Mouse (Mus musculus) brown adipose tissue, adult 24 weeks (tissue): ENCODE results near the gene Dnah5. TPM values are rescaled to one million over a fixed set of nuclear protein-coding genes. Genes with fewer than 3 reads are reported as not detected.

Source experiments
- H3K27ac ChIP-seq: fragments of 200-500 bp; replicated peaks from 2 replicates; pipeline ENCODE4 v1.5.1; 2012; ENCODE audit warnings: low read depth, mild to moderate bottlenecking, low read length
- H3K4me1 ChIP-seq: fragments of 200-500 bp; 2 replicates; pipeline ENCODE4 v1.6.1; 2012; ENCODE audit warnings: low read length, mixed read lengths; ENCODE audit not compliant: control insufficient read depth, insufficient read depth, insufficient read length
- H3K4me3 ChIP-seq: fragments of 200-500 bp; 2 replicates; pipeline ENCODE4 v1.5.1; 2012; ENCODE audit warnings: low read depth, mild to moderate bottlenecking, low read length, moderate library complexity; ENCODE audit not compliant: insufficient read depth
- polyA plus RNA-seq: library from polyadenylated mRNA; stranded (reverse); fragments of >200 nt; gene quantifications from 2 replicates; pipeline ENCODE4 v1.2.4, GENCODE M21; 2012; ENCODE audit not compliant: missing spikeins, insufficient read depth, insufficient read length

Dnah5 gene
- not detected in 2 replicates for polyA plus RNA-seq

- Histone ChIP-seq H3K4me1 (no peaks in the 10 kb centered on the region), H3K4me3 (no peak within 1 kb of the TSS)
These were observed at the start of gene Dnah5 for GRCm38 (mm10) chr15:28203111-28204075. Gene Dnah5, plus strand, starts transcription at chr15:28203752.

GRCm38 (mm10) chr15:28154822-28155501 lies 48.6 kb upstream of the Dnah5 start:
- H3K4me3 ChIP-seq: no peak overlapping the region
- no peak overlapping the region for H3K27ac ChIP-seq
- no peaks in the 10 kb centered on the region for H3K4me1 ChIP-seq

More at GRCm38 (mm10) chr15:28203111-28204075, at the start of gene Dnah5:
- H3K27ac ChIP-seq: no peak within 1 kb of the TSS

- no peak overlapping the region for H3K27ac ChIP-seq
- H3K4me1 ChIP-seq: no peaks in the 10 kb centered on the region
- peak overlapping the region; percentile 67 for H3K4me3 ChIP-seq
These were observed 44.6 kb upstream of the Dnah5 start for GRCm38 (mm10) chr15:28158771-28159489.

DNA sequence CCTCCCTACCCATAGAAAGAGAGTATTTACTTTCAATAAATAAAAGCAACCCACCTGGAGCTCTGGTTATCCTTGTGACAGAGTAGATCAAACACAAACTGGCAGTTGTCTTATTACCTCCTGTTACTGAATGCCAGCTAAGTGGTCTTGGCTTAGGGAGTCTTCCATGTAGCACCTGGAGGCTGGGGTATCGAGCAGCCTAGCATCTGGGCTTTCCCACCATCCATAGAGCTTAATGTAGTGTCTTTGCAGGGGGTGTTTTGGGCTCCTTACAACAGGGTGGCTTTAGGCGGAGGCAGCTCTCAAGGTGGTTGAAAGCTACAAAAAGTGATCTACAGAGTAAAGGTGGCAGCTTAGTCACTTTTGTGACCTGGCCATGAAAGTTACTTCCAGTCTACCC lies 41.3 kb upstream of the Dnah5 start:
- Histone ChIP-seq H3K4me3 (no peak overlapping the region), H3K27ac (no peak overlapping the region), H3K4me1 (no peaks in the 10 kb centered on the region)

DNA sequence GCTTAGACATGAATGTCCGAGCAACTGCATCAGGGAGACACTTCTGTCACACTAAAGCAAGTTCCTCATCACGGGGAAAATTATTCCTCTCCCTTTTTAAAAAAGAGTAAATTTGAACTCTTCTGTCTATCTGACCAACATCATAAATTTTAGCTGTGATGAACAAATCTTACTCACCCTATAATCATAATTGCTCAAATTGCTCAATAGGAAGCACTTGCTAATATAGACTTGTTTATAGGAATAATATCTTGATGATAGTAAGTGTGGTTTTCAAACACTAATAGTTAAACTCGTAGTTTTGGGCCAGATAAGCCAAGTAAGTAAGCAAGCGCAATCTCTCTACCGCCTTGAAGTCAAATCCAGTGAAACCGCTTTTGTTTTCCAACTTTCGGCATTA lies 38.3 kb upstream of the Dnah5 start:
- Histone ChIP-seq H3K27ac (no peak overlapping the region), H3K4me3 (no peak overlapping the region), H3K4me1 (no peaks in the 10 kb centered on the region)

DNA sequence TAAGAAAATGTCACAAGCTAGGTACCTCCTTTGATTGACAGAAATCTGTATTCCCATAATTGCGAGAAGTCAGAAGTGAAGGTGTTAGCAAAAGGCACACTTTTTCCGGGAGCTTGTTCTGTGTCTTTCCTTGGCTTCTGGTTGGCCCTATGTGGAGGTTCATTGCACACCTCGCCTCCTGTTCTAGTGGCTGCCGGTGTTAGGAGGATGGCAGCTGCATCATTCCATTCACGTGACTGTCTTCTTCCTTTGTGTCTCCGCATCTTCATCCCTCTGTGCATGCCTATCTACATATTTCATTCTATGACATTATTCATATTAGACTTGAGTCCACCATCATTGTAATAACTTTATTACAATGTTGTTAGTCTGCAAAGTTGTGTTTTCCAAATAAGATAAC lies 37.5 kb upstream of the Dnah5 start:
- Histone ChIP-seq H3K4me3 (no peak overlapping the region), H3K27ac (no peak overlapping the region), H3K4me1 (no peaks in the 10 kb centered on the region)

DNA sequence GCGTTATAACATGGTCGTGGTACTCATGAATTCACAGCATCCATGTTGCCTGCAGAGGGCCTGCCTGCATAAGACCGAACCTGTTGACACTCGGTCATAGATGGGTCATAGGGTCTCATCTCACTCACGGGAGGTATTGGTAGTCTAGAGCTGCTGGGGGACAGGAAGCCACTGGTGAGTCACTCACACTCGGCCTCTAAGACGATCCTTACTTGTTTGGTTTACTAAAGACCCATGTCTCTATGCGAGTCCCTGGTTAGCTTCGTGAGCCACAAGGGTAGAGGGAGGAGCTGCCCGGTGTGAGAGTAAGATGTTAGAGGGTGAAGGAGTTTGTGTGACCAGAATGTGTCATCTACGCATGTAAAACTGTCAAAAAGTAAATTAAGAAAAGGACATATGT lies 24.6 kb upstream of the Dnah5 start:
- Histone ChIP-seq H3K4me3 (no peak overlapping the region), H3K27ac (no peak overlapping the region), H3K4me1 (no peaks in the 10 kb centered on the region)

DNA sequence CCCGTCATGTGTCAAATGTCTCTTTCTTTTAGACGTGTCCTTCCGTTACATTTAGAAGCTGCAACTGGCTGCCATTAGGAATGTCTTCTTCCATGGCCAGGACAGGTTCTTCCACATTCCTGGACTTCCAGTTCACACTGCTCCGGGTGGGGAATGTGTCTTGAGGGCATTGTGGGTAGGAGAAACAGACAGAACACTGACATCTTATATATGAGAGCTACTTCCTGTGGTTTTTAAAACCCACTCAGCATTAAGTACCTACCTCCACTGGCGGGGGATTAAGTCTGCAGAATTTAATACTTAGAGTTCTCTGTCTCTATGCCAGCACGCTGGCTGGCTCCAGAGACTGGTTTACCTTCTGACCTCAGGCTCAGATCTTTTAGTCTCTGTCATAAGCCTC lies 24.0 kb upstream of the Dnah5 start:
- Histone ChIP-seq H3K27ac (no peak overlapping the region), H3K4me1 (no peaks in the 10 kb centered on the region), H3K4me3 (no peak overlapping the region)

- Histone ChIP-seq H3K27ac (no peak overlapping the region), H3K4me1 (no peaks in the 10 kb centered on the region), H3K4me3 (peak overlapping the region; percentile 34; the same call in 1 of the 2 replicates)
These were observed 21.7 kb upstream of the Dnah5 start for GRCm38 (mm10) chr15:28181862-28182261.

DNA sequence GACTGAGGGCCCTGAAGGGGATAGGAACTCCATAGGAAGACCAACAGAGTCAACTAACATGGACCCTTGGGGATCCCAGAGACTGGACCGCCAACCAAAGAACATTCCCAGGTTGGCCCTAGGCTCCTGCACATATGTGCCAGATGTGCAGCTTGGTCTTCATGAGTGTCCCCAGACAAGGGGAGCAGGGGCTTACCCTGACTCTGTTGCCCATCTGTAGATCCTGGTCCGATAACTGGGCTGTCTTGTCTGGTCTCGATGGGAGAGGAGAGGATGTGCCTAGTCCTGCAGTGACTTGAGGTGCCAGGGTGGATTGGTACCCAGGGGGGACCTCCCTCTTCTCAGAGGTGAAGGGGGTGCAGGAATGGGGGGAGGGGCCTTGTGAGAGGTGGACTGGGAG lies 21.0 kb upstream of the Dnah5 start:
- Histone ChIP-seq H3K4me3 (no peak overlapping the region), H3K27ac (no peak overlapping the region), H3K4me1 (no peaks in the 10 kb centered on the region)

GRCm38 (mm10) chr15:28187472-28188360 lies 15.8 kb upstream of the Dnah5 start:
- Histone ChIP-seq H3K27ac (no peak overlapping the region), H3K4me3 (no peak overlapping the region), H3K4me1 (no peaks in the 10 kb centered on the region)

DNA sequence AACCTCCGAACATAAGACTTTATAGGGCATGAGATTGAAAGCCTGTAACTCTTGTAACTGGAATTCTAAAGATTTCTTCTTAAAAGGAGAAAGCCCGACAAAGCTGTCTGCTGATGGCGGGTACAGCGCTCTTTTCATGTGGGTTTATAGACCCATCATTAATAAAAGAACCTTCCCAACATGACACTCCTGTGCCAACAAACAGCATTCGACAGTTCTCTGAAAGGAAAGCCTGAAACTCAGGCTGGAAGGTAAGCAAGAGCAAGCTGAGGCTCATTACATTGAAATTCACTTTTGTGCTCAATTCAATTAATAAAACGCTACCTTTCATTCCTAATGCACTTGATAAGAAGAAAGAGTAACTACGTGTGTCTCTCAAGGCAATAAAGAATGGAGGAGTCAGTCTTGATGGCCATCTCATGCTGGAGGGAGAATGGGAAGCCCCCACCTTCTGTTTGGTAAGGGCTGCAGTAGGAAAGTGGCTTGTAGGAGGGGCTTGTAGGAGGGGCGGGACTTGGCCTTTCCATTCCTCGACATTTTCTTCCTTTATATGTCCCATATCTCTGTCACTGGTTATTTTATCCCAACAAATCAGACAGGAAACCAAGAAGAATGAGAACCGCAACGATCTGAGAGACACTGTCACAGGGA lies 15.1 kb upstream of the Dnah5 start:
- no peak overlapping the region for H3K27ac ChIP-seq
- no peaks in the 10 kb centered on the region for H3K4me1 ChIP-seq
- no peak overlapping the region for H3K4me3 ChIP-seq

DNA sequence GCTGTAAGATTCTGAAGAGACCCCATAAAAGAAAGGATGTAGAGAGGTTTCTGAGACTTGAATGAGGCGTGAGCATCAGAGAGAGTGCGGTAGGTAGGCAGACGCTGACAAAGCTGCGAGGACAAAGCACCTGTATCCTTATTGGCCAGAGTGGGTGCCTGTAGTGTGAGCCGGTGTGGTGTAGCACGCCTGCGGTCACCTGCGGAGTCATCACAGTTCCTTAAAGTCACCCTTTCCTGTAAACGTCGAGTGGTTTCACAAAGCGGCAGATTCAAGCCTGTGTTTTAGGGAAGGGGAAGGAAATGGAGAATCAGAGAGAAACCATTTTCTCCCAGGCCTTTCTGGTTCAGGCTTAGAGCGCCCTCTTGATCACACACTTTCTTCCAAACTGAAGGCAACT lies 13.9 kb upstream of the Dnah5 start:
- Histone ChIP-seq H3K4me3 (no peak overlapping the region), H3K4me1 (no peaks in the 10 kb centered on the region), H3K27ac (no peak overlapping the region)

DNA sequence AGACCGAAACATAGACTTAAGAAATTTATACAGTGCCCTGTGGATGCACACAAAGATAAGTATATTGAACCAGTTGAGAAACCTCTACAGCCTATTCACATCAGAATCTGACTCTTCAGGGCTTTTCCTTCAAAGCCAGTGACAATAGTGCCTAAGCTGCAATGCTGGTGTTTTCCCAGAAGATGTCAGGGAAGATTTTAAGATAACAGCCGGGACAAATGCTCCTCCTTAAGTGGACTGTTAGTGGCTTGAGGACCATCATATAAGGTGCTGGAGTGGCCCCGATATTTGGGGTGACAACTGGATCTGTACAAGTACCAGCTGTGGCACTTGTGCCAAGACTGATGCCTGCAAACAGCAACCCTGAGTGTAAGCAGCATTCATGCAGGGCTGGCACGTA lies 4.9 kb upstream of the Dnah5 start:
- Histone ChIP-seq H3K4me1 (no peaks in the 10 kb centered on the region), H3K27ac (no peak overlapping the region), H3K4me3 (no peak overlapping the region)
